Mouse (Mus musculus) heart, postnatal 0 days (tissue): ENCODE measurements around the gene Foxl1.

ENCODE experiments used
- CTCF ChIP-seq: IDR thresholded peaks from 2 replicates; pipeline ENCODE4 v1.5.1; 2016; ENCODE audit warnings: antibody characterized with exemption, control low read depth, low read depth
- EP300 ChIP-seq: IDR thresholded peaks from 2 replicates; pipeline ENCODE4 v1.6.1; 2016; ENCODE audit warnings: antibody characterized with exemption, low read depth

- TF ChIP-seq CTCF (no peak), EP300 (no peak)
Observed at GRCm38 (mm10) chr8:121116591-121117185, 11.1 kb upstream of the Foxl1 start.
